Mouse (Mus musculus) layer of hippocampus, adult 9-11 months (tissue): ENCODE results near the gene Aldh3a1.
"Not testable (repeated sequence)": the region's sequence is repeated elsewhere in the genome, so short reads cannot be mapped to it uniquely, and the experiment has no call there.

Experiments used
- DNase-seq: peaks from one replicate; pipeline ENCODE4 v3.0.0; 2022

Gene Aldh3a1

GRCm38 (mm10) chr11:61207487-61208246 lies at the start of gene Aldh3a1:
TSS of gene Aldh3a1 (plus strand) at chr11:61207537.
- no peak for DNase-seq

GRCm38 (mm10) chr11:61158141-61158540 lies 49.2 kb upstream of the Aldh3a1 start:
- no peak for DNase-seq

- no peak for DNase-seq
Measured at GRCm38 (mm10) chr11:61159796-61160732, 47.3 kb upstream of the Aldh3a1 start.

- no peak for DNase-seq
Measured at GRCm38 (mm10) chr11:61161121-61161520, 46.2 kb upstream of the Aldh3a1 start.

- no peak for DNase-seq
Measured at GRCm38 (mm10) chr11:61162776-61163175, 44.6 kb upstream of the Aldh3a1 start.

GRCm38 (mm10) chr11:61163341-61163740 lies 44.0 kb upstream of the Aldh3a1 start:
- DNase-seq, result no peak

GRCm38 (mm10) chr11:61164366-61164765 lies 43.0 kb upstream of the Aldh3a1 start:
- DNase-seq, result no peak

GRCm38 (mm10) chr11:61164881-61165280 lies 42.5 kb upstream of the Aldh3a1 start:
- no peak for DNase-seq

GRCm38 (mm10) chr11:61170184-61170583 lies 37.2 kb upstream of the Aldh3a1 start:
- no peak for DNase-seq

GRCm38 (mm10) chr11:61173477-61173876 lies 33.9 kb upstream of the Aldh3a1 start:
- DNase-seq, result not testable (repeated sequence)

- DNase-seq, result peak; percentile 40
Measured at GRCm38 (mm10) chr11:61174291-61174820, 33.0 kb upstream of the Aldh3a1 start.

- DNase-seq, result peak; percentile 100
Measured at GRCm38 (mm10) chr11:61174821-61175658, 32.3 kb upstream of the Aldh3a1 start, which contains the start of gene Usp22. TSS of gene Usp22 (minus strand) at chr11:61175055.

- DNase-seq, result no peak
Measured at GRCm38 (mm10) chr11:61175778-61176177, 31.6 kb upstream of the Aldh3a1 start.

- no peak for DNase-seq
Measured at GRCm38 (mm10) chr11:61176321-61176720, 31.0 kb upstream of the Aldh3a1 start.

- peak; percentile 31 for DNase-seq
Measured at GRCm38 (mm10) chr11:61180361-61180760, 27.0 kb upstream of the Aldh3a1 start.

GRCm38 (mm10) chr11:61181624-61182023 lies 25.7 kb upstream of the Aldh3a1 start:
- DNase-seq, result no peak

GRCm38 (mm10) chr11:61183820-61184219 lies 23.5 kb upstream of the Aldh3a1 start:
- no peak for DNase-seq

GRCm38 (mm10) chr11:61190776-61191175 lies 16.6 kb upstream of the Aldh3a1 start:
- no peak for DNase-seq

GRCm38 (mm10) chr11:61192123-61192522 lies 15.2 kb upstream of the Aldh3a1 start:
- not testable (repeated sequence) for DNase-seq

- DNase-seq, result no peak
Measured at GRCm38 (mm10) chr11:61192779-61193178, 14.6 kb upstream of the Aldh3a1 start.

- peak; percentile 67 for DNase-seq
Measured at GRCm38 (mm10) chr11:61193392-61193791, 13.9 kb upstream of the Aldh3a1 start.

- no peak for DNase-seq
Measured at GRCm38 (mm10) chr11:61196616-61197353, 10.6 kb upstream of the Aldh3a1 start.
